Mouse (Mus musculus) brain, embryonic 14.5 days (tissue): Measurements from ENCODE around the gene Tmem104.

ENCODE experiments used
- CTCF ChIP-seq: fragments of 200-500 bp; IDR thresholded peaks from 2 replicates; pipeline ENCODE4 v1.5.1; 2012; ENCODE audit warnings: inconsistent platforms, mild to moderate bottlenecking, moderate library complexity, borderline replicate concordance; ENCODE audit not compliant: insufficient read depth, insufficient read length; ENCODE audit errors: extremely low read depth
- POLR2A ChIP-seq: fragments of 200-500 bp; IDR thresholded peaks from 2 replicates; pipeline ENCODE4 v1.6.1; 2012; ENCODE audit warnings: mild to moderate bottlenecking, inconsistent platforms, borderline replicate concordance; ENCODE audit not compliant: poor library complexity, insufficient read depth, insufficient read length, severe bottlenecking; ENCODE audit errors: extremely low read depth

DNA sequence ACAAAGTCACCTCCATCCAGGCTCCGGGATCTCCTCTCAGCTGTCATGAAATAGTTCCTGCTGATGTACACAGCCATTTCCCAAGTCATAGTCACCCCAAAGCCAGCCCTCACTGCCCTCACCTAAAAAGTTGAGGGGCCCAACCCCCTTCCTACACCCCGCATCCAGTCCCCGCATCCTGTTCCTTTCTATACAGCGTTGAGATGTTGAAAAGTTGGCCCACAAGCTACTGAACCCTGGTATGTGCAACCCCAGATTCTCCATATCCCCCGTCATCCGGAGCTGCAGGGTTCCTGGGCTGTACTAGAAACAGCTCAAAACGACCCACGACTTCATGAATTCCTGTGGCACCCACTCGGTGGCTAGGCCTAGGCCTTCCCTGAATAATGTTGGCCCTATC lies 34.2 kb upstream of the Tmem104 start:
- TF ChIP-seq CTCF (no peak), POLR2A (no peak)
